Mouse (Mus musculus): Measurements from ENCODE around the gene Bbc3. TPM values are rescaled to one million over a fixed set of nuclear protein-coding genes. Genes with fewer than 3 reads are reported as not detected.

Gene Bbc3
- polyA plus RNA-seq, 1 experiment from 2014 or later: 6.4 TPM

- H3K4me3 ChIP-seq (ENCODE audit: low read depth, low read length): no peak overlapping the region
- no peak overlapping the region for H3K4me2 ChIP-seq
- ATAC-seq (replicated peaks; ENCODE audit: low FRiP score) (no peak), DNase-seq (ENCODE audit: low spot score) (no peak)
- H3K36me3 ChIP-seq (ENCODE audit: control insufficient read depth, insufficient read depth, low read length): peaks cover 51% of the 10 kb centered on the region
- H3K27me3 ChIP-seq (replicated peaks; ENCODE audit: control insufficient read depth, insufficient read depth, low read length): no peaks in the 10 kb centered on the region
- H3K4me1 ChIP-seq (replicated peaks; ENCODE audit: control insufficient read depth, insufficient read depth, low read length): no peaks in the 10 kb centered on the region
- H3K27ac ChIP-seq (ENCODE audit: low read depth, low read length): no peak overlapping the region
- no peak overlapping the region for H3K9ac ChIP-seq (ENCODE audit: low read depth, low read length)
- 94% methylated on average over 3 of the region's 3 CpGs for WGBS
- H3K9me3 ChIP-seq (ENCODE audit: control insufficient read depth, low read length): no peaks in the 10 kb centered on the region
Measured at GRCm38 (mm10) chr7:16355854-16356594, 47.8 kb downstream of the Bbc3 start.

GRCm38 (mm10) chr7:16357602-16358001 is 49.4 kb downstream of the Bbc3 start:
- Histone ChIP-seq H3K4me3 (ENCODE audit: low read depth, low read length) (no peak overlapping the region), H3K9ac (ENCODE audit: low read depth, low read length) (no peak overlapping the region), H3K36me3 (ENCODE audit: control insufficient read depth, insufficient read depth, low read length) (peaks cover 52% of the 10 kb centered on the region), H3K4me1 (replicated peaks; ENCODE audit: control insufficient read depth, insufficient read depth, low read length) (no peaks in the 10 kb centered on the region), H3K27ac (ENCODE audit: low read depth, low read length) (no peak overlapping the region), H3K4me2 (no peak overlapping the region), H3K9me3 (ENCODE audit: control insufficient read depth, low read length) (no peaks in the 10 kb centered on the region), H3K27me3 (replicated peaks; ENCODE audit: control insufficient read depth, insufficient read depth, low read length) (no peaks in the 10 kb centered on the region)
- ATAC-seq (replicated peaks; ENCODE audit: low FRiP score) (no peak), DNase-seq (ENCODE audit: low spot score) (no peak)
- 88% methylated on average over 3 of the region's 3 CpGs for WGBS

DNA sequence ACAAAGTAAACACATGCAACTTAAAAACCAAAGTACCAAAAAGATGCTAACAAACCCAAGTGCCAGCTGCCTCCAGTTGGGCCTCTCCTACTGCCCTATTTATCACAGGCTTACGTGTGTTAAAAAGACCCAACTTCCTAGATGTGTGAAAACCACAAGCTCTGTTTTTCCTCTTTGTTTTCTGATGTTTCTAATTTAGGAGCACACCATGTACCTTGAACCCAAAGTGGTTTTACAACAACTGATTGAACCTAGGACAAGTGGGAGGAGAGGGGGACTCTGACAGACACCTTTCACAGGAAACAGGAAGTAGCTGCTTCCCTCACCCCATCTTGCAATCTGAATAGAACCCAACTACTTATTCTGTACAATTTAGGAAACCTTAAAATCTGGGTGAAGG is 56.1 kb downstream of the Bbc3 start:
- peaks cover 66% of the 10 kb centered on the region for H3K36me3 ChIP-seq (ENCODE audit: control insufficient read depth, insufficient read depth, low read length)
- H3K4me3 ChIP-seq (ENCODE audit: low read depth, low read length): no peak overlapping the region
- DNase-seq (ENCODE audit: low spot score): no peak
- no peak overlapping the region for H3K4me2 ChIP-seq
- H3K27ac ChIP-seq (ENCODE audit: low read depth, low read length): no peak overlapping the region
- 86% methylated on average over 1 of the region's 1 CpGs for WGBS
- no peaks in the 10 kb centered on the region; the same call in 1 of the 2 replicates for H3K4me1 ChIP-seq (replicated peaks; ENCODE audit: control insufficient read depth, insufficient read depth, low read length)
- no peak overlapping the region for H3K9ac ChIP-seq (ENCODE audit: low read depth, low read length)
- no peak for ATAC-seq (replicated peaks; ENCODE audit: low FRiP score)
- H3K27me3 ChIP-seq (replicated peaks; ENCODE audit: control insufficient read depth, insufficient read depth, low read length): no peaks in the 10 kb centered on the region
- H3K9me3 ChIP-seq (ENCODE audit: control insufficient read depth, low read length): no peaks in the 10 kb centered on the region

GRCm38 (mm10) chr7:16364901-16365500 is 56.8 kb downstream of the Bbc3 start:
- Histone ChIP-seq H3K4me3 (ENCODE audit: low read depth, low read length) (no peak overlapping the region), H3K27ac (ENCODE audit: low read depth, low read length) (no peak overlapping the region), H3K9me3 (ENCODE audit: control insufficient read depth, low read length) (no peaks in the 10 kb centered on the region), H3K9ac (ENCODE audit: low read depth, low read length) (no peak overlapping the region), H3K4me2 (no peak overlapping the region), H3K4me1 (replicated peaks; ENCODE audit: control insufficient read depth, insufficient read depth, low read length) (no peaks in the 10 kb centered on the region; the same call in 1 of the 2 replicates), H3K36me3 (ENCODE audit: control insufficient read depth, insufficient read depth, low read length) (peaks cover 72% of the 10 kb centered on the region), H3K27me3 (replicated peaks; ENCODE audit: control insufficient read depth, insufficient read depth, low read length) (no peaks in the 10 kb centered on the region)
- WGBS: 78% methylated on average over 4 of the region's 4 CpGs
- ATAC-seq (replicated peaks; ENCODE audit: low FRiP score): no peak
- DNase-seq (ENCODE audit: low spot score): no peak

GRCm38 (mm10) chr7:16366133-16366646 is 58.0 kb downstream of the Bbc3 start:
- DNase-seq (ENCODE audit: low spot score): no peak
- Histone ChIP-seq H3K9me3 (ENCODE audit: control insufficient read depth, low read length) (no peaks in the 10 kb centered on the region), H3K36me3 (ENCODE audit: control insufficient read depth, insufficient read depth, low read length) (peaks cover 71% of the 10 kb centered on the region), H3K9ac (ENCODE audit: low read depth, low read length) (no peak overlapping the region), H3K4me1 (replicated peaks; ENCODE audit: control insufficient read depth, insufficient read depth, low read length) (no peaks in the 10 kb centered on the region; the same call in 1 of the 2 replicates), H3K4me2 (no peak overlapping the region), H3K27ac (ENCODE audit: low read depth, low read length) (no peak overlapping the region), H3K27me3 (replicated peaks; ENCODE audit: control insufficient read depth, insufficient read depth, low read length) (no peaks in the 10 kb centered on the region), H3K4me3 (ENCODE audit: low read depth, low read length) (no peak overlapping the region)
- ATAC-seq (replicated peaks; ENCODE audit: low FRiP score): no peak
- whole genome bisulfite sequencing: 82% methylated on average over 10 of the region's 10 CpGs

DNA sequence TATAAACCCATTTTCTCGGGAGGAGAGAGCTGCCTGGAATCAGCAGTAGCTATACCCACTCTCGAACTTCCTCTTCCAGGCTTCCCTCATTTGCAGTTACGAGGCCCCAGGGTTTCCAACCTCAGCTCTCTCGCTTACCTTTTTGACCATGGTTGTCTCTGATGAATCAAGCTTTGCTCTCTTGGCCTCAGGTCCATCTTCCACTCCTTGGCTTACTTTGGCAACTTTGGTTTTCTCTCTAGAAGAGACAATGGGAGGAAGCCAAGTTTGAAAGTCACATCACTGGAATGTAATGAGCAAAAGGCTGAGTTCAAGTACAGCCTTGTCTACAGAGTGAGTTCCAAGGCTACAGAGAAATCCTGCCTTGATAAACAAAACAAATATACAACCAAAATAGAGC is 58.5 kb downstream of the Bbc3 start:
- DNase-seq (ENCODE audit: low spot score) (no peak), ATAC-seq (replicated peaks; ENCODE audit: low FRiP score) (no peak)
- H3K27me3 ChIP-seq (replicated peaks; ENCODE audit: control insufficient read depth, insufficient read depth, low read length): no peaks in the 10 kb centered on the region
- no peak overlapping the region for H3K27ac ChIP-seq (ENCODE audit: low read depth, low read length)
- no peak overlapping the region for H3K9ac ChIP-seq (ENCODE audit: low read depth, low read length)
- WGBS: 76% methylated on average over 4 of the region's 4 CpGs
- H3K4me1 ChIP-seq (replicated peaks; ENCODE audit: control insufficient read depth, insufficient read depth, low read length): no peaks in the 10 kb centered on the region; the same call in 1 of the 2 replicates
- H3K4me3 ChIP-seq (ENCODE audit: low read depth, low read length): no peak overlapping the region
- no peaks in the 10 kb centered on the region for H3K9me3 ChIP-seq (ENCODE audit: control insufficient read depth, low read length)
- no peak overlapping the region for H3K4me2 ChIP-seq
- peaks cover 67% of the 10 kb centered on the region for H3K36me3 ChIP-seq (ENCODE audit: control insufficient read depth, insufficient read depth, low read length)

Other genes with a start within 250 kb of the Bbc3 start
- not detected in 2 replicates for gene Zfp541, start 246.6 kb upstream of the Bbc3 start, polyA plus RNA-seq (2014; fragmentation: Nextera tagmentation; extraction: Ambion mirVana)
- gene Napa, start 209.9 kb upstream of the Bbc3 start, polyA plus RNA-seq (2014; fragmentation: Nextera tagmentation; extraction: Ambion mirVana): 167 and 174 TPM in 2 replicates
- 20.2 and 20.7 TPM in 2 replicates for gene Kptn, start 188.5 kb upstream of the Bbc3 start, polyA plus RNA-seq (2014; fragmentation: Nextera tagmentation; extraction: Ambion mirVana)
- gene Slc8a2, start 178.6 kb upstream of the Bbc3 start, polyA plus RNA-seq (2014; fragmentation: Nextera tagmentation; extraction: Ambion mirVana): 0.07 and 0.18 TPM in 2 replicates
- gene Meis3, start 133.3 kb upstream of the Bbc3 start, polyA plus RNA-seq (2014; fragmentation: Nextera tagmentation; extraction: Ambion mirVana): 14.2 and 17.7 TPM in 2 replicates
- 13.8 and 14.4 TPM in 2 replicates for gene Dhx34, start 86.4 kb upstream of the Bbc3 start, polyA plus RNA-seq (2014; fragmentation: Nextera tagmentation; extraction: Ambion mirVana)
- 1.3 and 1.8 TPM in 2 replicates for gene C5ar2, start 64.2 kb upstream of the Bbc3 start, polyA plus RNA-seq (2014; fragmentation: Nextera tagmentation; extraction: Ambion mirVana)
- gene C5ar1, start 48.9 kb upstream of the Bbc3 start, polyA plus RNA-seq (2014; fragmentation: Nextera tagmentation; extraction: Ambion mirVana): 2.8 and 3.4 TPM in 2 replicates
- 9.3 and 10.6 TPM in 2 replicates for gene Inafm1, start 34.8 kb upstream of the Bbc3 start, polyA plus RNA-seq (2014; fragmentation: Nextera tagmentation; extraction: Ambion mirVana)
- gene Ccdc9, start 21.6 kb upstream of the Bbc3 start, polyA plus RNA-seq (2014; fragmentation: Nextera tagmentation; extraction: Ambion mirVana): 21.7 and 25.3 TPM in 2 replicates
- gene Sae1, start 79.4 kb downstream of the Bbc3 start, polyA plus RNA-seq (2014; fragmentation: Nextera tagmentation; extraction: Ambion mirVana): 267 and 287 TPM in 2 replicates
- 14.1 and 18.6 TPM in 2 replicates for gene Zc3h4, start 92.5 kb downstream of the Bbc3 start, polyA plus RNA-seq (2014; fragmentation: Nextera tagmentation; extraction: Ambion mirVana)
- 54.4 and 54.5 TPM in 2 replicates for gene Tmem160, start 144.4 kb downstream of the Bbc3 start, polyA plus RNA-seq (2014; fragmentation: Nextera tagmentation; extraction: Ambion mirVana)
- 0.18 and 0.22 TPM in 2 replicates for gene Npas1, start 169.3 kb downstream of the Bbc3 start, polyA plus RNA-seq (2014; fragmentation: Nextera tagmentation; extraction: Ambion mirVana)

All from liver, embryonic 11.5 days (tissue).